Mouse (Mus musculus) thymus, adult 2 months (tissue): ENCODE results near the gene Ttc3. TPM values are rescaled to one million over a fixed set of nuclear protein-coding genes. Genes with fewer than 3 reads are reported as not detected.

Experiments
- DNase-seq: peaks from one replicate; pipeline ENCODE4 v3.0.0; 2021
- H3K27ac ChIP-seq: fragments of 200-500 bp; 2 replicates; pipeline ENCODE4 v1.5.1; 2012; ENCODE audit warnings: low read length, control low read depth; ENCODE audit not compliant: control insufficient read depth, insufficient read depth
- H3K27me3 ChIP-seq: fragments of 200-500 bp; 2 replicates; pipeline ENCODE4 v1.6.1; 2012; ENCODE audit warnings: mild to moderate bottlenecking, low read length, moderate library complexity, mixed read lengths; ENCODE audit not compliant: control insufficient read depth, insufficient read depth
- H3K36me3 ChIP-seq: fragments of 200-500 bp; 2 replicates; pipeline ENCODE4 v1.6.1; 2012; ENCODE audit warnings: mild to moderate bottlenecking, low read length, moderate library complexity; ENCODE audit not compliant: control insufficient read depth, insufficient read depth
- H3K4me1 ChIP-seq: fragments of 200-500 bp; replicated peaks from 2 replicates; pipeline ENCODE4 v1.6.1; 2012; ENCODE audit warnings: low read length; ENCODE audit not compliant: control insufficient read depth, insufficient read depth
- H3K4me3 ChIP-seq: fragments of 200-500 bp; 2 replicates; pipeline ENCODE4 v1.5.1; 2012; ENCODE audit warnings: mild to moderate bottlenecking, low read length, control low read depth, moderate library complexity; ENCODE audit not compliant: control insufficient read depth, insufficient read depth
- CTCF ChIP-seq: fragments of 200-500 bp; IDR thresholded peaks from 2 replicates; pipeline ENCODE4 v1.5.1; 2012; ENCODE audit warnings: mild to moderate bottlenecking, control low read depth, low read length, moderate library complexity, borderline replicate concordance; ENCODE audit not compliant: control insufficient read depth, poor library complexity, insufficient read depth; ENCODE audit errors: extremely low read depth
- POLR2A ChIP-seq: fragments of 200-500 bp; IDR thresholded peaks from 2 replicates; pipeline ENCODE4 v1.6.1; 2012; ENCODE audit warnings: mild to moderate bottlenecking, low read length, control low read depth, moderate library complexity; ENCODE audit not compliant: control insufficient read depth, poor library complexity, insufficient read depth; ENCODE audit errors: extremely low read depth
- WGBS: fragments of 180-500 bp; shearing (Covaris S2); methylation state at CpG from one replicate; pipeline ENCODE4 v1.1.7; 2018; 5-methylcytosine and 5-hydroxymethylcytosine counted together
- polyA plus RNA-seq: library from polyadenylated mRNA; depleted of rRNA; stranded (reverse); fragments of >200 nt; gene quantifications from 2 replicates; pipeline ENCODE4 v1.2.3, GENCODE M21; 2012; rRNA removed

The Ttc3 gene
- polyA plus RNA-seq, 1 experiment, result 63.6 TPM

- TF ChIP-seq CTCF (no peak), POLR2A (no peak)
- Histone ChIP-seq H3K27ac (no peak overlapping the region), H3K36me3 (peaks cover 63% of the 10 kb centered on the region), H3K4me1 (no peaks in the 10 kb centered on the region), H3K27me3 (no peaks in the 10 kb centered on the region), H3K4me3 (no peak overlapping the region)
- no peak for DNase-seq
- 54% methylated on average over 5 of the region's 5 CpGs for WGBS
Observed at GRCm38 (mm10) chr16:94504192-94504591, 133.8 kb downstream of the Ttc3 start.

DNA sequence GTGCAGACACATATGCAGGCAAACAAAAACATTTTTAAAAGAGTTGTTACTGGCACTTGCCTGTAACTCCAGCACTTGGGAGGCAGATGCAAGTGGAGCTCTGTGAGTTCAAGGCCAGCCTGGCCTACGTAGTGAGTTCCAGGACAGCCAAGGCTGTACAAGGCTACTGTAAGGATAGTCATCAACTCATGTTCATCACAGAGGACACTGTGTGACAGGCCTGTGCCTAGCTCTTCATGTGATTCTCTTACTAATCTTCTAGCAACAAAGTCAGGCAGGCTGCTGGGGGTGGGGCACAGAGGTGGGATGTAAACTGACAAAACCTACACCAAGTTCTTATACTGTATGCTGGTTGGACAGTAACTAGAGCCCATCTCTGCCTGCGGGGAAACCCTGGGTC, 136.7 kb downstream of the Ttc3 start:
- DNase-seq, result no peak
- peaks cover 47% of the 10 kb centered on the region for H3K36me3 ChIP-seq

DNA sequence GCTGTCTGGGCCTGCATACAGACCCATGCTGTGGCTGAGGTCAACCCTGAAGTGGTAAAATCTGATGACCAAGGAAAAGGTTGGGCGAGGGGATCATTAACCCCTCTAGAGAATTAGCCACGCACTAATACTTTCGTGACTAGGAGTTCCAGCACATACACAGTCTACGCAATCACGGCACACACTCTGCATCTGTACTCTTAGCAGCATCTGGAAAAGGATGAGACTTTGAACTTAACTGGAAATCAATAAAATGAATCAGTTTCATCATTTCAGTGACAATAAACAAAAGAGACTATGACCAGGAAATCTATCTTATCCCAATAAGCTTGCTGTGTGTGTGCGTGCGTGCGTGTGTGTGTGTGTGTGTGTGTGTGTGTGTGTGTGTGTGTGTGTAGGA, 138.4 kb downstream of the Ttc3 start:
- Histone ChIP-seq H3K4me3 (no peak overlapping the region), H3K4me1 (no peaks in the 10 kb centered on the region), H3K27me3 (no peaks in the 10 kb centered on the region), H3K36me3 (peaks cover 31% of the 10 kb centered on the region), H3K27ac (no peak overlapping the region)
- no peak for DNase-seq
- no peak for TF ChIP-seq POLR2A
- no peak for TF ChIP-seq CTCF
- 97% methylated on average over 8 of the region's 8 CpGs for WGBS

More for the DNA sequence above, 136.7 kb downstream of the Ttc3 start:
- H3K4me1 ChIP-seq, result no peaks in the 10 kb centered on the region
- H3K27me3 ChIP-seq, result no peaks in the 10 kb centered on the region
- no peak overlapping the region for H3K27ac ChIP-seq
- no peak overlapping the region for H3K4me3 ChIP-seq
- TF ChIP-seq POLR2A, result no peak
- no peak for TF ChIP-seq CTCF
- 97% methylated on average over 2 of the region's 2 CpGs for WGBS

- Histone ChIP-seq H3K4me1 (no peaks in the 10 kb centered on the region), H3K36me3 (peaks cover 20% of the 10 kb centered on the region), H3K27ac (no peak overlapping the region), H3K27me3 (no peaks in the 10 kb centered on the region), H3K4me3 (no peak overlapping the region)
- DNase-seq, result no peak
- TF ChIP-seq POLR2A (no peak), CTCF (no peak)
- 88% methylated on average over 2 of the region's 2 CpGs for WGBS
Observed at GRCm38 (mm10) chr16:94509983-94510382, 139.6 kb downstream of the Ttc3 start.

DNA sequence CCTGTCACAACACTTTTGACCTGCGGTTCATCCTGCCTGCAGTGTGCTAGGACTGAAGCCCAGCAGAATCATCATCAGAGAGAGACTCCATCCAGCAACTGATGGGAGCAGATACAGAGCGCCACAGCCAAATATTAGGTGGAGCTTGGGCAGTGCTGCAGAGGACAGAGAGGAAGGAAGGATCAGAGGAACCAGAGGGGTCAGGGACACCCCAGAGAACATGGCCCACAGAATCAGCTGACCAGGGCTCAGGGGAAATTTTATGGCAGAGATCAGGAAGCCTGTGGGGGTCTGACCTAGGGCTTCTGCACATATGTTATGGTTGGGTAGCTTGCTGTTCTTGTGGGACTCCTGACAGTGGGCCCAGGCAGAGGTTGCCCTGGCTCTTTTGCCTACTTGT, 147.2 kb downstream of the Ttc3 start:
- no peak overlapping the region for H3K4me3 ChIP-seq
- H3K4me1 ChIP-seq, result peaks cover 18% of the 10 kb centered on the region
- H3K27ac ChIP-seq, result no peak overlapping the region
- H3K27me3 ChIP-seq, result no peaks in the 10 kb centered on the region
- no peaks in the 10 kb centered on the region for H3K36me3 ChIP-seq
- TF ChIP-seq POLR2A, result no peak
- no peak for DNase-seq
- WGBS, result 99% methylated on average over 2 of the region's 2 CpGs

Other genes starting within 250 kb of the Ttc3 start
- 7.8 and 9.3 TPM in 2 replicates for gene Hlcs, start 57.0 kb upstream of the Ttc3 start, polyA plus RNA-seq
- 1.3 and 1.6 TPM in 2 replicates for gene Ripply3, start 42.2 kb upstream of the Ttc3 start, polyA plus RNA-seq
- gene Pigp, start 1.2 kb downstream of the Ttc3 start, polyA plus RNA-seq, result 17.6 and 23.2 TPM in 2 replicates
- gene Vps26c, start 156.2 kb downstream of the Ttc3 start, polyA plus RNA-seq, result 40.2 and 44.9 TPM in 2 replicates
- gene Dyrk1a, start 199.4 kb downstream of the Ttc3 start, polyA plus RNA-seq, result 78.4 and 89.5 TPM in 2 replicates